Mouse (Mus musculus): ENCODE results near the gene Pdlim7. TPM values are rescaled to one million over a fixed set of nuclear protein-coding genes. Genes with fewer than 3 reads are reported as not detected.
A peak's percentile ranks its signal among the peaks of the same experiment; 100 is the strongest.

Pdlim7 gene
- total RNA-seq, 2 experiments from 2014 or later = 11.6 to 26.8 TPM

- DNase-seq (ENCODE audit: low spot score in 2 of 2) = no peak
Measured at GRCm38 (mm10) chr13:55523278-55523677, 9.8 kb upstream of the Pdlim7 start.

GRCm38 (mm10) chr13:55522730-55523129 is 9.3 kb upstream of the Pdlim7 start:
- no peak for DNase-seq (ENCODE audit: low spot score in 2 of 2)

- DNase-seq (ENCODE audit: low spot score in 2 of 2) = no peak
Measured at GRCm38 (mm10) chr13:55519606-55520005, 6.1 kb upstream of the Pdlim7 start.

GRCm38 (mm10) chr13:55516955-55517354 is 3.5 kb upstream of the Pdlim7 start:
- DNase-seq (ENCODE audit: low spot score in 2 of 2) = peak; percentile 90 to 95

- no peak for DNase-seq (ENCODE audit: low spot score in 2 of 2)
Measured at GRCm38 (mm10) chr13:55513828-55514227, 352 bp upstream of the Pdlim7 start.

- peak in 1 of 2 experiments; percentile 49 for DNase-seq (ENCODE audit: low spot score in 2 of 2)
Measured at GRCm38 (mm10) chr13:55512379-55513031, 971 bp downstream of the Pdlim7 start.

- no peak for DNase-seq (ENCODE audit: low spot score in 2 of 2)
Measured at GRCm38 (mm10) chr13:55511492-55511861, 2.0 kb downstream of the Pdlim7 start.

GRCm38 (mm10) chr13:55510668-55511491 is 2.6 kb downstream of the Pdlim7 start:
- peak; percentile 43 to 69 for DNase-seq (ENCODE audit: low spot score in 2 of 2)

- no peak for DNase-seq (ENCODE audit: low spot score in 2 of 2)
Measured at GRCm38 (mm10) chr13:55510332-55510667, 3.2 kb downstream of the Pdlim7 start.

GRCm38 (mm10) chr13:55508531-55508930 is 4.9 kb downstream of the Pdlim7 start:
- no peak for DNase-seq (ENCODE audit: low spot score in 2 of 2)

- no peak for DNase-seq (ENCODE audit: low spot score in 2 of 2)
Measured at GRCm38 (mm10) chr13:55507877-55508276, 5.6 kb downstream of the Pdlim7 start.

- DNase-seq (ENCODE audit: low spot score in 2 of 2) = no peak
Measured at GRCm38 (mm10) chr13:55506697-55507096, 6.8 kb downstream of the Pdlim7 start.

- no peak for DNase-seq (ENCODE audit: low spot score in 2 of 2)
Measured at GRCm38 (mm10) chr13:55505810-55506209, 7.7 kb downstream of the Pdlim7 start.

- no peak for DNase-seq (ENCODE audit: low spot score in 2 of 2)
Measured at GRCm38 (mm10) chr13:55504390-55504789, 9.1 kb downstream of the Pdlim7 start.

- no peak for DNase-seq (ENCODE audit: low spot score in 2 of 2)
Measured at GRCm38 (mm10) chr13:55502405-55502804, 11.1 kb downstream of the Pdlim7 start.

- no peak for DNase-seq (ENCODE audit: low spot score in 2 of 2)
Measured at GRCm38 (mm10) chr13:55500575-55500974, 12.9 kb downstream of the Pdlim7 start.

GRCm38 (mm10) chr13:55498906-55499305 is 14.6 kb downstream of the Pdlim7 start:
- DNase-seq (ENCODE audit: low spot score in 2 of 2) = no peak

GRCm38 (mm10) chr13:55496661-55497060 is 16.8 kb downstream of the Pdlim7 start:
- no peak for DNase-seq (ENCODE audit: low spot score in 2 of 2)

- no peak for DNase-seq (ENCODE audit: low spot score in 2 of 2)
Measured at GRCm38 (mm10) chr13:55495702-55496101, 17.8 kb downstream of the Pdlim7 start.

GRCm38 (mm10) chr13:55494883-55495621 is 18.4 kb downstream of the Pdlim7 start:
- DNase-seq (ENCODE audit: low spot score in 2 of 2) = no peak

- no peak for DNase-seq (ENCODE audit: low spot score in 2 of 2)
Measured at GRCm38 (mm10) chr13:55494257-55494656, 19.2 kb downstream of the Pdlim7 start.
